Mouse (Mus musculus): Measurements from ENCODE around the gene Lhpp.

Gene Lhpp

DNA sequence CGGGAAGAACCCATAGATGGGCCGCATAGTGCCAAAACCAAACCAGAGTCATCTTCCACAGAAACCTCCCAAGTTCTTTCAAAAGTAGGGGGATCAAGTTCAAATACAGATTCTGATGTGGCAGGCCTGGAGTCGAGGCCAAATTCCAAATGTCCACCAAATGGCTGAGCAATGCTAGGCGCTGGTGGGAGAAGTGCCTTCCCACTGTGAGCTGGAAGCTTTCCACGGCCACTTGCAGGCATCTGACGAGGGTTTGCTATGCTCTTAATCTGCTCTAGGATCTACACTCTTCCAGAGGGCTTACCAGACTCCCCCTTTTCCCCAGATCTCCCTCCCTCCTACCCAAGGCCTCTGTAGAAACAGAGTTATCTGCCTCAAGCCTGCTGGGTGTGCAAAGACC lies 136.7 kb downstream of the Lhpp start:
- DNase-seq, result no peak

DNA sequence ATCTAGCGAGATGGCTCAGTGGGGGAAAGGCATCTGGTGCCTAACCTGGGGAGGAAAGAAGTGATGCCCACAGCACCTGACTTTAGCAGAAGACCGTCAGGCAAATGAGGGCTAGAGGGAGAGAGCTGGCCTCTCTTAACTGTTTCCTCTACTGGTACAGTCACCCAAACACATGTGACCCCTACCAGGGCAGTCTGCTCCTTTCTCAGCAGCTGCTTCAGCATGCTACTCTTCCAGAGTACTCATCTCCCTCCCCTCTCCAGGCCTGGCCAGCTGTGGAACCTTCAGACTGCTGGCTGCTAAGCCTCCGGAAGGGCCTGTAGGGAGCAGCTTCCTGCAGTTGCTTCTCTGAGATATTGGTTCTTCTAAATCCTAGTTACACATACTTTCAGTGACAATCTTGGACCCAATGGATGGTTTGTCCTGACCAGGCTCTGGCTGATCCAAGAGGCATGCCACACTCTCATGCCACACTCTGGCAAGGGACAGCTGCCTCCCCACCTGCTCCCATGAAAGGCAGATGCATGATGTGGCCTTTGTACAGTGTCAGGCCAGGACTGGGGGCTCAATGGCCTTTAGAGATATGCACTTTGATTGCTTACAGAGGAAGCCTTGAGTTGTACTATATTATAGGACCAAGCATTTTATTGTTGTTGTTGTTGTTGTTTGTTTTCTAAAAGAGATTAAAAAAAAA lies 137.8 kb downstream of the Lhpp start:
- no peak for DNase-seq

DNA sequence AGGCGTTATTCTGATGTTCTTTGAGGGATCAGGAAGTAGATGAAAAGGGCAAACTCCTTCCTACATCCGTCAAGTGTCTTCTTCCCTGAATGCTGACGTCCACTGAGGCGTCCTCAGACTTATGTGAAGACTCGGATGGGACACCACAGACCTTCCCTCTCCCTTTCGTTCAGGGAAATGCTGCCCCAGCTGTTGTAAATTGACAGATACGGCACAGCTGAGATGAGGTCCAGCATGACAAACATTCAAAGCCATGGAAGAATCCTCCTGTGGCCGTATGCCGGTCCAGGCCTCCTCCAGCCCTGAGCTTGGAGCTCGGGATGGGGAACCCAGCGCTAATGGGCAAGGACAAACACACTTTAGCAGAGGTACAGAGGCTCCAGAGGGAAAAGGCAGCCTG lies 139.1 kb downstream of the Lhpp start:
- DNase-seq, result no peak

DNA sequence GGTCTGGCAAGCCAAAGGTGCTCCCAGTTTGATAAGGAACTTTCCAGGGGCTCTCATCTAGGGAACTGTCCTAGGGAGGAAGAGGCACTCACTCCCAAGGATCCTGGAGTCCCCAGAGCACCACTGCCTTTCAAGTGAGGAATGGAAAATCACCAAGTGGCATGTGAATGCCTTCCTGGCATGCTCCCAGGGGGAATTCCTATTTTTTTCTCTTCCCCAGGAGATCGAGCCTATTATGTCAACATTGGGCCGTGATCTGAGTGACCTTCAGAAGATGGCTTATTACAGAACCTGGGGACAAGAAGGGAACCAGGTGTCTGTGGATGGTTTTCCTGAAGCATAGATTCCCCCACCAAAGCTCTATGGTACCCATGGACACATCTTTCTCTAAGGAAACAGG lies 141.3 kb downstream of the Lhpp start:
- DNase-seq, result no peak

DNA sequence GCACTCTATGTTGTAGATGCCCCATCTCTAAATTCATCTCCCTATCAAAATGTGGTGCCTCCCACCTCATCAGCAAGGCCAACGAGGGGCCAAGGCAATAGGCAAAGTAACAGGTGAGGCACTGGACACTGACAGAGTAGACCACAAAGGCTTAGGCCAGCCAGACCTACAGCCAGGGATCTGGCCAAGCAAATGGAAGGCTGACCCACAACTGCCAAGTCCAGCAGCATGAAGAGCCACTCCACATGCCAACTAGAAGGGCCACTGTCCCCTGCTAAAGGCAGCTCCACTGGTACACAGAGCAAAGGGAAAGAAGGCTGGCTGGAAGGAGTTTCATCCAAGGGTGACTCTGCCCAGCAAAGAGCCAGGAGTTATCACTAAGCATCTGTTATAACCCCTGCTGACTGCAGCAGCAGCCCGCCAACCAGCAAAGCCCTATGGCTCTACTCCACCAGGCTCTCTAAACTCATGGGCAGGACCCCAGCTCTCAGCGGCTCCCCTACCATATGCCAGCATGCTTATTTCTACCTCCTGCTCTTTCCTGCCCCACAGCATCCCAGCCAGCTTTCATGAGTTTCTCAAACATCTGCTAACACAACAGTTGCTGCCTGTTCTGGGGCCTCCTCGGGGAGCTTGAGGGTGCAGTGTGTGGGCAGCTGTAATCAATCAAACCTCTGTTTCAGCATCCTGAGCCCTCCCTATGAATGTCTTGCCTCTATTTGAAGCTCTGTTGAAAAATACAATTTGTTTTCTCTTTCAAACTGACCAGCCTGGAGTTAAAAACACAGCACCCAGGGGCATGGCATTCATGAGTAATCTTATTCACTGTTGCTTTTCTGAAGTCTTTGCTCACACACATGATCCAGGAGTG lies 143.3 kb downstream of the Lhpp start:
- DNase-seq, result no peak

DNA sequence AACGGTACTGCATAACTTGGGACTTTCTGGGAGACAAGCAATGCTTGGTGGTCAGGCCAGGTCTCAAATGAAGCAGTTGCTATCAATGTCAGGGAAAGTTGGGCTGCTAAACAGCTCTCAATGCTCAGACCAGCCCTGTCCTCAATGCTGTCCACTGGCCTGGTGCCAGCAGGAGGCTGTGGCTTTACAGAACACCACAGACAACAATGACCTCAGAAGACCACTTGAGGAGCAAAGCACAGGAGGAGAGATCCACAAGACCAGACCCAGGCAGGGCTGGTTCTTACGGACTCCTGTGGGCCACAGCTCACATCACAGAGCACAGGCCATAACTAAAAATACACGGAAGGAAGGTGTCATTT lies 143.9 kb downstream of the Lhpp start:
- DNase-seq, result no peak

Data from spleen, adult 18-20 months (tissue).